Mouse (Mus musculus): ENCODE measurements around the gene Fgr. TPM values are rescaled to one million over a fixed set of nuclear protein-coding genes. Genes with fewer than 3 reads are reported as not detected.

The Fgr gene
- total and polyA plus RNA-seq, 3 experiments: 0.04 to 0.24 (median 0.13) TPM

GRCm38 (mm10) chr4:133011028-133011820, 37.3 kb downstream of the Fgr start, which contains the start of gene Ahdc1 (continued):
- no peak for TF ChIP-seq USF1 (IDR thresholded peaks at IDR 0.05; ENCODE audit: low read depth, low read length)
- TF ChIP-seq MAX (IDR thresholded peaks at IDR 0.05; ENCODE audit: low read length): peak; percentile 28; the same call in 1 of the 2 replicates
- TF ChIP-seq MAZ (IDR thresholded peaks at IDR 0.05; ENCODE audit: low read depth, low read length): peak; percentile 97
- no peak for TF ChIP-seq CHD1 (IDR thresholded peaks at IDR 0.05; ENCODE audit: low read depth, low read length)
- TF ChIP-seq PAX5 (IDR thresholded peaks at IDR 0.05; ENCODE audit: low read length): no peak
- peak; percentile 35; the same call in 1 of the 2 replicates for TF ChIP-seq MEF2A (IDR thresholded peaks at IDR 0.05; ENCODE audit: borderline replicate concordance, low read depth, low read length)
- TF ChIP-seq MYC (IDR thresholded peaks at IDR 0.05; ENCODE audit: low read depth, low read length): no peak
- TF ChIP-seq MAFK (IDR thresholded peaks at IDR 0.05; ENCODE audit: insufficient replicate concordance, low read length): no peak
- no peak for TF ChIP-seq JUND (conservative IDR thresholded peaks at IDR 0.05; ENCODE audit: low read depth, low read length)
- TF ChIP-seq KAT2A (IDR thresholded peaks at IDR 0.05; ENCODE audit: insufficient replicate concordance, low read length): peak; percentile 89; the same call in 1 of the 2 replicates
- peak; percentile 26; the same call in 1 of the 2 replicates for TF ChIP-seq IRF4 (IDR thresholded peaks at IDR 0.05; ENCODE audit: low read depth, low read length)
- TF ChIP-seq CHD2 (IDR thresholded peaks at IDR 0.05; ENCODE audit: low read length): no peak
- TF ChIP-seq SIN3A (IDR thresholded peaks at IDR 0.05; ENCODE audit: low read length): peak; percentile 78
- no peak for TF ChIP-seq RCOR1 (conservative IDR thresholded peaks at IDR 0.05; ENCODE audit: low read depth, low read length)
- TF ChIP-seq POLR2AphosphoS2 (IDR thresholded peaks at IDR 0.05; ENCODE audit: low read depth, low read length): no peak
- TF ChIP-seq UBTF (IDR thresholded peaks at IDR 0.05; ENCODE audit: low read depth, low read length): peak; percentile 77; the same call in 1 of the 2 replicates

GRCm38 (mm10) chr4:133011821-133012775, 38.2 kb downstream of the Fgr start:
- peak overlapping the region; percentile 46; the same call in 1 of the 2 replicates for H3K27ac ChIP-seq (ENCODE audit: insufficient read depth, low read depth)
- peaks cover 10 to 35% of the 10 kb centered on the region in 2 experiments for H3K4me1 ChIP-seq (ENCODE audit: control insufficient read depth in 1 of 2, insufficient read depth in 2 of 2)

More at GRCm38 (mm10) chr4:133011821-133012775, 38.2 kb downstream of the Fgr start:
- no peak for DNase-seq (ENCODE audit: extremely low read depth)
- Histone ChIP-seq H3K4me2 (ENCODE audit: insufficient read depth, low read depth, poor library complexity, severe bottlenecking) (peak overlapping the region; percentile 97), H3K36me3 (replicated peaks in 1 of 2; ENCODE audit: control insufficient read depth in 1 of 2, insufficient read depth in 1 of 2, low read length in 1 of 2) (peaks cover 0 to 14% of the 10 kb centered on the region in 2 experiments), H3K4me3 (replicated peaks in 1 of 3; ENCODE audit: low read depth in 2 of 3, low read length in 2 of 3, poor library complexity in 1 of 3) (peak overlapping the region; percentile 78 to 94 (median 85)), H3K9me3 (replicated peaks; ENCODE audit: low read length) (no peaks in the 10 kb centered on the region), H3K9ac (ENCODE audit: insufficient read depth, low read depth) (peak overlapping the region; percentile 25), H3K27me3 (replicated peaks) (peaks cover 16% of the 10 kb centered on the region), H3K79me2 (replicated peaks; ENCODE audit: control insufficient read depth, extremely low read depth, insufficient read depth, poor library complexity, severe bottlenecking) (peaks cover 3% of the 10 kb centered on the region; the same call in 1 of the 2 replicates)
- TF ChIP-seq CHD2 (IDR thresholded peaks at IDR 0.05; ENCODE audit: low read length): no peak
- peak; percentile 14 for TF ChIP-seq SIN3A (IDR thresholded peaks at IDR 0.05; ENCODE audit: low read length)
- dilution Hi-C loops (cut with MboI; ENCODE audit: extremely low pct_ligation_motif_present, extremely low pct_unique_long_range_greater_than_20kb, low sequenced_read_pairs): no loop called here
- in situ Hi-C loops (cut with MboI; ENCODE audit: low pct_ligation_motif_present, low pct_unique_long_range_greater_than_20kb, low sequenced_read_pairs): loop anchor here (5.0 to 10.0 kb wide), 2 partner anchors 35 to 193 kb away; no protein-coding TSS in a partner anchor
